Mouse (Mus musculus): Measurements from ENCODE around the gene Med29.

DNA sequence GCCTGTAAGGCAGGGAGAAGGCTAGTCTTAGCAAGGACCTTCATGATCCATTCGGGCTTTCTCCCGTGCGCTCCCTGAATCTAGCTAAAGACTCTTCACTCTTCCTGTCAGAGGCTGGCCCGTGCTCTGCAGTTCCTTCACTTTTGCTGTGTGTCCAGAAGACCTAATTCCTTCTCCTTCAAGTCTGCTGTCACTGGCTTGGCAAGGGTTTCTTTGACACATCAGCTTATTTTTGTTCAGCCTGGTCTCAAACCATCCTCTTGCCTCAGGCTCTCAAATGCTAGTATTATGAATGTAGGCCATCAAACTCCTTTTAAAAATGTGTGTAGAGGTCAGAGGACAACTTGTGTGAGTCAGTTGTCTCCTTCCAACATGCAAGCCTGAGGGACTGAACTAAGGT, 8.9 kb downstream of the Med29 start:
- no peak for TF ChIP-seq POLR2A (IDR thresholded peaks at IDR 0.05; ENCODE audit: control insufficient read depth in 1 of 2, insufficient read depth in 1 of 2, low read depth in 1 of 2, low read length in 2 of 2, poor library complexity in 1 of 2)
- TF ChIP-seq POLR2AphosphoS2 (IDR thresholded peaks at IDR 0.05; ENCODE audit: low read length): no peak
- no peak for TF ChIP-seq CTCF (IDR thresholded peaks at IDR 0.05 in 2 of 3, conservative IDR thresholded peaks at IDR 0.05 in 1 of 3; ENCODE audit: control insufficient read depth in 1 of 3, insufficient read depth in 1 of 3, low read depth in 2 of 3, low read length in 3 of 3, poor library complexity in 1 of 3, severe bottlenecking in 1 of 3)
- no peak for TF ChIP-seq GATA1 (IDR thresholded peaks at IDR 0.05; ENCODE audit: low read depth, low read length)
- TF ChIP-seq MAX (IDR thresholded peaks at IDR 0.05; ENCODE audit: low read length): no peak
- TF ChIP-seq E2F4 (IDR thresholded peaks at IDR 0.05; ENCODE audit: borderline replicate concordance, low read depth, low read length): no peak
- TF ChIP-seq RAD21 (IDR thresholded peaks at IDR 0.05; ENCODE audit: low read depth, low read length): no peak
- TF ChIP-seq HCFC1 (IDR thresholded peaks at IDR 0.05; ENCODE audit: low read depth, low read length): no peak
- 0 out of 2 replicates have a peak, but pooled peaks have one; percentile 9 for TF ChIP-seq ZMIZ1 (IDR thresholded peaks at IDR 0.05; ENCODE audit: low read depth, low read length)
- no peak for TF ChIP-seq ZC3H11A (IDR thresholded peaks at IDR 0.05; ENCODE audit: low read depth, low read length)
- no peak for TF ChIP-seq MYC (IDR thresholded peaks at IDR 0.05; ENCODE audit: low read depth, low read length)
- TF ChIP-seq JUND (IDR thresholded peaks at IDR 0.05; ENCODE audit: low read depth, low read length): no peak
- no peak for TF ChIP-seq MXI1 (IDR thresholded peaks at IDR 0.05; ENCODE audit: low read depth, low read length)
- TF ChIP-seq CHD2 (IDR thresholded peaks at IDR 0.05; ENCODE audit: low read length): no peak
